Mouse (Mus musculus) bone marrow, adult 2 months (tissue): Measurements from ENCODE around the gene Lamp3.

Source experiments
- CTCF ChIP-seq: fragments of 200-500 bp; IDR thresholded peaks from 2 replicates; pipeline ENCODE4 v1.5.1; 2011; ENCODE audit warnings: low read length, control low read depth; ENCODE audit not compliant: control insufficient read depth, insufficient read depth
- POLR2A ChIP-seq: fragments of 200-500 bp; IDR thresholded peaks from 2 replicates; pipeline ENCODE4 v1.6.1; 2011; ENCODE audit warnings: low read depth, mild to moderate bottlenecking, control low read depth, low read length, borderline replicate concordance; ENCODE audit not compliant: control insufficient read depth

- no peak for TF ChIP-seq POLR2A
- TF ChIP-seq CTCF: no peak
Measured at GRCm38 (mm10) chr16:19666312-19666711, 39.9 kb downstream of the Lamp3 start.
